10 mouse cellular contexts compared by ENCODE assay signal in the genomic region with DNA sequence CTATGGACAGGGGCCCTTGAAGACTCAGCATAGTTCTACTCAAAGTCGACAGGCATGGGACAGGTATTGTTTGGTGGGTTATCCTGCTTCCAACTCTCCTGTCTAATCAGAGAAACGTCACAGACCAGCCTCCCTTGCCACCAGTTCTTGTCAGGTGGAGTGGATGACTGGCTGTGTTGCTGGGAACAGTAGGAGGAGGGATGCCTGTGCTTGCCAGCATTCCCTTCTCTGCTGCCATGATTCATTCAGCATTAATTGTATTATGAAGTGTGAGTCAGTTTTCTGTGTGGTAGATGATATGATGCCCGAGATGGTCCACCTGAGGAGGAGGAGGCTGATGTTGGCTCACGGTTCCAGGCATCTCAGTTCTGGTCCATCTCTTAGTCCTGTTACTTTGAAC.
"Had no signal": no experiment of that assay in that cellular context is flagged by ENCODE, and none has a peak within 500 bp of the region (broad histone marks: within the 10 kb centered on the region; RNA-seq: fewer than 3 reads in every experiment).

No protein-coding gene starts in this region.

- DNase-seq: kidney, adult 2 months; kidney, postnatal 25 days; liver, embryonic 13.5 days; lung, adult 2 months; lung, postnatal 14 days; lung, postnatal 4 days; midbrain, embryonic 14.5 days; thymus, adult 2 months; thymus, postnatal 14 days; thymus, postnatal 4 days had no signal
